Comparison of ENCODE assay signal across 7 mouse cellular contexts in the genomic region with DNA sequence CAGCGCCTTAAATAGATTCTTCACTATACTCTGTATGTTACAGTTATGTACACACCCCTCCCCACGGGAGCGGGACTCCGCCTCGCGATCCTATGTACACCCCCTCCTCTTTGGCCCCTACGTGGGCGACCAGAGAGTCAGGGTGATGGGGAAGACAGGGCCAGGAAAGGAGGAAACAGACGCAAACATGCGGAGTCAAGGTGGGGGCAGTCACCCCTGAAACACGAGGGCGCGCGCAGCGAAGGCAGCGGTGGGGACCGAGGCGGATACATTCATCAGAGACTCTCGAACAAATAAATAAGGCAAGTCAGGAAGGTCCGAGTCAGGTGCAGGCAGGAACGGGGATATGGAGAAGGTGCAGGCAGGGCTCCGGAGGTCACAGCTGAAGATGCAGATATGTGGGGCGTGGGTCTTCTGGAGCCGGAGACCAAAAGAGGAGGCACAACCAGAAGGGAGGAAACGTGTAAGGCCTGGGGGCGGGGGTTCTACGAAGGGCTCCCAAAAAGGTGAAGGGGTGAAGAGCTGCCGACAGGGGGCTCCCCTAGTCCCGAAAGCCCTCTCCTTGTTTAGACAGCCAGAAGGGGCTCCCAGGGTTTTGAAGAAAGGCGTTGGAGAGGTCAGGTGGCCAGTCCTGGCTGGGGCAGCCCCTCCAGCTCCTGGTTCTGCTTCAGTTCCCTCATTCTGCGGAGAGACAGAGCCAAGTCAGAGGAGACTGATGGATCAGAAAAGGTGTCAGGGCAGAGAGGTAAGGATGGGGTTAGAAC. TPM values are rescaled to one million over a fixed set of nuclear protein-coding genes. Genes with fewer than 3 reads are reported as not detected.
A peak's percentile ranks its signal among the peaks of the same experiment; 100 is the strongest.
DNase-seq lines count a peak whose midpoint lies in the region; ATAC-seq and TF ChIP-seq lines count a peak whose summit lies in the region.

No protein-coding gene starts in this region.

- H3K27ac ChIP-seq in hindbrain, postnatal 0 days: peak overlapping the region; percentile 98

- H3K4me1 ChIP-seq in hindbrain, postnatal 0 days (ENCODE audit: insufficient read depth, low read length): peaks cover 4% of the 10 kb centered on the region; the same call in 1 of the 2 replicates

- intact Hi-C loops in left cerebral cortex, postnatal 36 days (cut with DNase I): loop anchor here (1.0 to 2.0 kb wide), 2 partner anchors 15 to 18 kb away; a partner anchor contains a TSS

- no peaks in the 10 kb centered on the region for H3K9me3 ChIP-seq in hindbrain, postnatal 0 days (ENCODE audit: low read length)

- ATAC-seq in activated CD4-positive, CD25-positive, alpha-beta regulatory T cell, adult 4 months: peak; percentile 26
- peak; percentile 45 for ATAC-seq in common myeloid progenitor, adult 5-6 weeks (replicated peaks; ENCODE audit: low read depth, poor library complexity, severe bottlenecking)
- peak; percentile 38 for ATAC-seq in hindbrain, postnatal 0 days
- peak; percentile 48 for ATAC-seq in megakaryocyte-erythroid progenitor cell, adult 5-6 weeks (replicated peaks; ENCODE audit: low FRiP score, low TSS enrichment, poor library complexity, severe bottlenecking)

- peaks cover 5% of the 10 kb centered on the region; the same call in 1 of the 2 replicates for H3K36me3 ChIP-seq in hindbrain, postnatal 0 days (ENCODE audit: insufficient read depth, low read length)

- H3K4me3 ChIP-seq in hindbrain, postnatal 0 days (ENCODE audit: low read length): peak overlapping the region; percentile 58

- H3K4me2 ChIP-seq in hindbrain, postnatal 0 days (ENCODE audit: low read depth, low read length): peak overlapping the region; percentile 92

- peak overlapping the region; percentile 73 for H3K9ac ChIP-seq in hindbrain, postnatal 0 days (replicated peaks; ENCODE audit: low read length)

- TF ChIP-seq CTCF in hindbrain, postnatal 0 days (IDR thresholded peaks at IDR 0.05; ENCODE audit: low read depth): peak; percentile 63

- no peaks in the 10 kb centered on the region for H3K27me3 ChIP-seq in hindbrain, postnatal 0 days (ENCODE audit: insufficient read depth, low read length)

- DNase-seq in gastrocnemius, adult 8-10 months (ENCODE audit: low spot score in 2 of 2): peak; percentile 63 to 66
- DNase-seq in hindbrain, postnatal 0 days (ENCODE audit: low spot score): peak; percentile 83
- DNase-seq in left cerebral cortex, postnatal 36 days (ENCODE audit: low spot score in 2 of 2): peak; percentile 57 to 61
- peak; percentile 58 for DNase-seq in skeletal muscle tissue, adult 2 months (ENCODE audit: low read depth, low spot score)

- under 1% methylated on average over 31 of the region's 31 CpGs for WGBS in hindbrain, postnatal 0 days

RNA-seq across cellular contexts. Expression of a gene that starts 0.5 kb away (rescaled TPM):
- 100 to 1,000 TPM; 126 to 150 TPM for polyA plus RNA-seq in activated CD4-positive, CD25-positive, alpha-beta regulatory T cell, adult 4 months (2017; shearing (Covaris generic))
- total RNA-seq in common myeloid progenitor, adult 5-6 weeks (2017): 43.2 and 53.2 TPM in 2 replicates
- 10 to 100 TPM; 77.0 to 99.5 (median 81.7) TPM for total RNA-seq in gastrocnemius, adult 8-10 months (2022)
- total RNA-seq in hindbrain, postnatal 0 days (2014; rRNA removed): 31.9 and 43.1 TPM in 2 replicates
- polyA plus RNA-seq in hindbrain, postnatal 0 days (2015; fragmentation: Nextera tagmentation; extraction: Ambion mirVana): 138 and 142 TPM in 2 replicates
- total RNA-seq in left cerebral cortex, postnatal 36 days (2021): 10 to 100 TPM; 52.5 to 57.8 TPM
- total RNA-seq in megakaryocyte-erythroid progenitor cell, adult 5-6 weeks (2014; fragmentation: Nextera tagmentation): 61.3 and 88.7 TPM in 2 replicates
- total RNA-seq in megakaryocyte-erythroid progenitor cell, adult 5-6 weeks (2017): 59.9 and 60.5 TPM in 2 replicates

RNA-seq across cellular contexts. Expression of a gene that starts 12.8 kb away (rescaled TPM):
- polyA plus RNA-seq in activated CD4-positive, CD25-positive, alpha-beta regulatory T cell, adult 4 months (2017; shearing (Covaris generic)): 10 to 100 TPM; 20.9 to 21.4 TPM
- total RNA-seq in common myeloid progenitor, adult 5-6 weeks (2017): 8.9 and 10.0 TPM in 2 replicates
- total RNA-seq in gastrocnemius, adult 8-10 months (2022): 1,000 to 10,000 TPM; 7,027 to 9,270 (median 7,380) TPM
- total RNA-seq in hindbrain, postnatal 0 days (2014; rRNA removed): 12.4 and 17.7 TPM in 2 replicates
- 5.9 and 8.3 TPM in 2 replicates for polyA plus RNA-seq in hindbrain, postnatal 0 days (2015; fragmentation: Nextera tagmentation; extraction: Ambion mirVana)
- 1 to 10 TPM; 9.5 to 9.6 TPM for total RNA-seq in left cerebral cortex, postnatal 36 days (2021)
- total RNA-seq in megakaryocyte-erythroid progenitor cell, adult 5-6 weeks (2014; fragmentation: Nextera tagmentation): 16.7 and 33.7 TPM in 2 replicates
- 8.4 and 16.5 TPM in 2 replicates for total RNA-seq in megakaryocyte-erythroid progenitor cell, adult 5-6 weeks (2017)

RNA-seq across cellular contexts. Expression of a gene that starts 15.3 kb away (rescaled TPM):
- polyA plus RNA-seq in activated CD4-positive, CD25-positive, alpha-beta regulatory T cell, adult 4 months (2017; shearing (Covaris generic)): 1,000 to 10,000 TPM; 3,856 to 4,120 TPM
- 437 and 465 TPM in 2 replicates for total RNA-seq in common myeloid progenitor, adult 5-6 weeks (2017)
- 100 to 1,000 TPM; 218 to 265 (median 251) TPM for total RNA-seq in gastrocnemius, adult 8-10 months (2022)
- 460 and 560 TPM in 2 replicates for total RNA-seq in hindbrain, postnatal 0 days (2014; rRNA removed)
- polyA plus RNA-seq in hindbrain, postnatal 0 days (2015; fragmentation: Nextera tagmentation; extraction: Ambion mirVana): 606 and 634 TPM in 2 replicates
- 100 to 1,000 TPM; 217 to 244 TPM for total RNA-seq in left cerebral cortex, postnatal 36 days (2021)
- 1,236 and 1,373 TPM in 2 replicates for total RNA-seq in megakaryocyte-erythroid progenitor cell, adult 5-6 weeks (2014; fragmentation: Nextera tagmentation)
- total RNA-seq in megakaryocyte-erythroid progenitor cell, adult 5-6 weeks (2017): 377 and 675 TPM in 2 replicates

RNA-seq across cellular contexts. Expression of a gene that starts 18.1 kb away (rescaled TPM):
- 10 to 100 TPM; 11.3 to 14.0 TPM for polyA plus RNA-seq in activated CD4-positive, CD25-positive, alpha-beta regulatory T cell, adult 4 months (2017; shearing (Covaris generic))
- 5.3 and 13.3 TPM in 2 replicates for total RNA-seq in common myeloid progenitor, adult 5-6 weeks (2017)
- 10 to 100 TPM; 35.2 to 43.1 (median 39.3) TPM for total RNA-seq in gastrocnemius, adult 8-10 months (2022)
- total RNA-seq in hindbrain, postnatal 0 days (2014; rRNA removed): 23.2 and 26.7 TPM in 2 replicates
- 24.5 and 24.6 TPM in 2 replicates for polyA plus RNA-seq in hindbrain, postnatal 0 days (2015; fragmentation: Nextera tagmentation; extraction: Ambion mirVana)
- total RNA-seq in left cerebral cortex, postnatal 36 days (2021): 100 to 1,000 TPM; 232 to 256 TPM
- total RNA-seq in megakaryocyte-erythroid progenitor cell, adult 5-6 weeks (2014; fragmentation: Nextera tagmentation): 14.6 and 17.4 TPM in 2 replicates
- total RNA-seq in megakaryocyte-erythroid progenitor cell, adult 5-6 weeks (2017): 0.91 and 7.1 TPM in 2 replicates

RNA-seq across cellular contexts. Expression of a gene that starts 22.5 kb away (rescaled TPM):
- 100 to 1,000 TPM in 1 of 2 experiments, 10 to 100 TPM in 1; 80.4 to 124 TPM for polyA plus RNA-seq in activated CD4-positive, CD25-positive, alpha-beta regulatory T cell, adult 4 months (2017; shearing (Covaris generic))
- 52.5 and 60.6 TPM in 2 replicates for total RNA-seq in common myeloid progenitor, adult 5-6 weeks (2017)
- total RNA-seq in gastrocnemius, adult 8-10 months (2022): 100 to 1,000 TPM; 276 to 326 (median 293) TPM
- total RNA-seq in hindbrain, postnatal 0 days (2014; rRNA removed): 154 and 160 TPM in 2 replicates
- polyA plus RNA-seq in hindbrain, postnatal 0 days (2015; fragmentation: Nextera tagmentation; extraction: Ambion mirVana): 168 and 171 TPM in 2 replicates
- total RNA-seq in left cerebral cortex, postnatal 36 days (2021): 100 to 1,000 TPM; 113 to 125 TPM
- total RNA-seq in megakaryocyte-erythroid progenitor cell, adult 5-6 weeks (2014; fragmentation: Nextera tagmentation): 62.3 and 63.1 TPM in 2 replicates
- total RNA-seq in megakaryocyte-erythroid progenitor cell, adult 5-6 weeks (2017): 33.1 and 36.2 TPM in 2 replicates

Comparison
In these comparisons a context has a peak if more than half of its experiments do, and no peak if none do; other contexts are left out.
1. Peak in every context shown above with its lines: DNase-seq, ATAC-seq, H3K4me3 ChIP-seq and H3K27ac ChIP-seq.
2. RNA of a gene that starts 12.8 kb away (total RNA-seq): 7,027 to 9,270 TPM in gastrocnemius, adult 8-10 months; 8.4 to 33.7 TPM in megakaryocyte-erythroid progenitor cell, adult 5-6 weeks, 12.4 to 17.7 TPM in hindbrain, postnatal 0 days, 9.5 to 9.6 TPM in left cerebral cortex, postnatal 36 days and 8.9 to 10.0 TPM in common myeloid progenitor, adult 5-6 weeks; every median in the first group is over 100 times any median in the second.